Comparison of ENCODE assay signal across 9 mouse cellular contexts in genomic region chr11:94347063-94347575, GRCm38 (mm10).
"Had no signal": no experiment of that assay in that cellular context is flagged by ENCODE, and none has a peak within 500 bp of the region (broad histone marks: within the 10 kb centered on the region; RNA-seq: fewer than 3 reads in every experiment).

No protein-coding gene starts in this region.

- H3K9me3 ChIP-seq: intestine, embryonic 15.5 days; limb, embryonic 12.5 days; lung, embryonic 15.5 days; midbrain, embryonic 13.5 days had no signal

- H3K27ac ChIP-seq: intestine, embryonic 15.5 days; limb, embryonic 12.5 days; lung, embryonic 15.5 days; midbrain, embryonic 13.5 days had no signal

- H3K36me3 ChIP-seq: intestine, embryonic 15.5 days; limb, embryonic 12.5 days; lung, embryonic 15.5 days; midbrain, embryonic 13.5 days had no signal

- H3K27me3 ChIP-seq: intestine, embryonic 15.5 days; lung, embryonic 15.5 days; midbrain, embryonic 13.5 days had no signal

- H3K4me3 ChIP-seq: intestine, embryonic 15.5 days; limb, embryonic 12.5 days; lung, embryonic 15.5 days; midbrain, embryonic 13.5 days had no signal

- ATAC-seq: midbrain, embryonic 13.5 days had no signal

- H3K4me2 ChIP-seq: intestine, embryonic 15.5 days; limb, embryonic 12.5 days; liver, embryonic 11.5 days; lung, embryonic 15.5 days; midbrain, embryonic 13.5 days had no signal

- DNase-seq: layer of hippocampus, adult 9-11 months; right cerebral cortex, adult 18-20 months; right cerebral cortex, postnatal 25 days; thymus, postnatal 14 days had no signal

- H3K9ac ChIP-seq: intestine, embryonic 15.5 days; limb, embryonic 12.5 days; lung, embryonic 15.5 days; midbrain, embryonic 13.5 days had no signal
